Mouse (Mus musculus) lung, postnatal 0 days (tissue): ENCODE measurements at regions not wholly inside any gene's neighbourhood (a gene's known extent, or its start where the extent isn't known, plus 50 kb on each side); places are given as distances from the start of the nearest gene placed in this dataset.

Source experiments
- ATAC-seq: fragments of 200-750 bp; cut with Nextera tagmentation; 2 replicates; pipeline ENCODE4 v1.8.0; 2017; ENCODE audit warnings: moderate library complexity
- DNase-seq: peaks from one replicate; pipeline ENCODE4 v3.0.0-alpha.2; 2016; ENCODE audit warnings: low spot score
- H3K27ac ChIP-seq: fragments of 300-500 bp; sonication (generic); 2 replicates; pipeline ENCODE4 v1.5.1; 2014; ENCODE audit warnings: antibody characterized with exemption, mild to moderate bottlenecking, low read length, mixed read lengths
- H3K27me3 ChIP-seq: fragments of 300-500 bp; sonication (generic); replicated peaks from 2 replicates; pipeline ENCODE4 v1.6.1; 2014; ENCODE audit warnings: low read length, mixed read lengths; ENCODE audit not compliant: insufficient read depth
- H3K36me3 ChIP-seq: fragments of 300-500 bp; sonication (generic); 2 replicates; pipeline ENCODE4 v1.6.1; 2014; ENCODE audit warnings: low read length, mixed read lengths; ENCODE audit not compliant: insufficient read depth
- H3K4me1 ChIP-seq: fragments of 300-500 bp; sonication (generic); 2 replicates; pipeline ENCODE4 v1.6.1; 2014; ENCODE audit warnings: antibody characterized with exemption, low read depth, low read length, mixed read lengths; ENCODE audit not compliant: insufficient read depth
- H3K4me2 ChIP-seq: fragments of 300-500 bp; sonication (generic); replicated peaks from 2 replicates; pipeline ENCODE4 v1.6.1; 2014; ENCODE audit warnings: low read depth, mild to moderate bottlenecking, low read length, moderate library complexity, mixed read lengths
- H3K4me3 ChIP-seq: fragments of 300-500 bp; sonication (generic); 2 replicates; pipeline ENCODE4 v1.5.1; 2014; ENCODE audit warnings: low read depth, low read length
- H3K9ac ChIP-seq: fragments of 300-500 bp; sonication (generic); replicated peaks from 2 replicates; pipeline ENCODE4 v1.6.1; 2014; ENCODE audit warnings: low read depth, mild to moderate bottlenecking
- H3K9me3 ChIP-seq: fragments of 300-500 bp; sonication (generic); 2 replicates; pipeline ENCODE4 v1.6.1; 2016; ENCODE audit warnings: low read length, mixed read lengths
- CTCF ChIP-seq: IDR thresholded peaks from 2 replicates; pipeline ENCODE4 v1.5.1; 2016; ENCODE audit warnings: antibody characterized with exemption, mild to moderate bottlenecking
- EP300 ChIP-seq: IDR thresholded peaks from 2 replicates; pipeline ENCODE4 v1.6.1; 2016; ENCODE audit warnings: antibody characterized with exemption, mild to moderate bottlenecking, control low read depth
- WGBS: fragments of 180-500 bp; shearing (Covaris S2); extraction: QIAGEN DNeasy Blood & Tissue Kit; methylation state at CpG from one replicate; pipeline ENCODE4 v1.1.7; 2014; 5-methylcytosine and 5-hydroxymethylcytosine counted together

DNA sequence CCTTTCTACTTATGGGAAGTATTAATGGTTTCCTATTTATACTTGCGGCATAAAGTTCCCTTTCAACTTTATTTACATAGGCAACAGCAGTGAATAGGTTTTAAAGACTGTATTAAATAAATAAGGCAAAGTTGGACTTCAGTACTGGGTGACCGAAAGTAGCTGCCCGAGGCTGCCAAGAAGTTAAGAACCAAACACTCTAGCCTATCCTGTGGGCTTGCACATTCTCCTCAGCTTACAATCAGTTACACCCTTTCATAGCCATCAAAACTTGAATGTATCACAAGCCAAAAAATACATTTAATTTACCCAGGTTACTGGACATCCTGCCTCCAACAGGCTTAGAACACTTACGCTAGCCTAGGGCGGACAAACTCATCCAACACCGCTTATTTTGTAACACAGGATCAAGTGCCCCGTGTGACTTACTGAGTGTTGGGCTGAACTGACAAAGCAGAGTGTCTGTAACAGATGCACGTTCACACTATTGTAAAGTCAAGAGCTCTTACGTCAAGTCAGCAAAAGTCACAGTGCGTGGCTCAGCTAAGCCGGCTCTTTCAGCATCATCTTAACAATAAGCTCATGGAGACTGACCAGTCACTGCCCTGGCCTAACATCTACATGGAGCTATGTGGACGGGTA, 97.3 kb upstream of the Gdf10 start:
- Histone ChIP-seq H3K4me1 (peaks cover 9% of the 10 kb centered on the region; the same call in 1 of the 2 replicates), H3K27me3 (no peaks in the 10 kb centered on the region), H3K4me3 (no peak overlapping the region), H3K36me3 (no peaks in the 10 kb centered on the region), H3K9ac (no peak overlapping the region), H3K27ac (no peak overlapping the region), H3K4me2 (no peak overlapping the region), H3K9me3 (no peaks in the 10 kb centered on the region)
- WGBS: 31% methylated on average over 12 of the region's 12 CpGs
- TF ChIP-seq CTCF (no peak), EP300 (no peak)
- DNase-seq (peak; percentile 60), ATAC-seq (peak; percentile 73)

- H3K4me2 ChIP-seq: no peak overlapping the region
- H3K36me3 ChIP-seq: no peaks in the 10 kb centered on the region
- H3K27me3 ChIP-seq: no peaks in the 10 kb centered on the region
- H3K4me1 ChIP-seq: 0 out of 2 replicates have a peak, but pooled peaks cover 4% of the 10 kb centered on the region
- TF ChIP-seq CTCF (peak; percentile 36), EP300 (no peak)
- no peak overlapping the region for H3K9ac ChIP-seq
- no peak overlapping the region for H3K4me3 ChIP-seq
- WGBS: 27% methylated on average over 14 of the region's 14 CpGs
- no peaks in the 10 kb centered on the region for H3K9me3 ChIP-seq
- H3K27ac ChIP-seq: no peak overlapping the region
- DNase-seq (peak; percentile 18), ATAC-seq (peak; percentile 16; the same call in 1 of the 2 replicates)
Observed at GRCm38 (mm10) chr14:33832650-33833319, 90.6 kb upstream of the Gdf10 start.

- peak; percentile 43; the same call in 1 of the 2 replicates for ATAC-seq
- WGBS: 41% methylated on average over 11 of the region's 11 CpGs
- peak; percentile 16 for DNase-seq
- Histone ChIP-seq H3K4me1 (0 out of 2 replicates have a peak, but pooled peaks cover 4% of the 10 kb centered on the region), H3K4me2 (no peak overlapping the region), H3K9me3 (no peaks in the 10 kb centered on the region), H3K27ac (no peak overlapping the region), H3K36me3 (no peaks in the 10 kb centered on the region), H3K4me3 (no peak overlapping the region), H3K9ac (no peak overlapping the region), H3K27me3 (no peaks in the 10 kb centered on the region)
- no peak for TF ChIP-seq EP300
- no peak for TF ChIP-seq CTCF
Observed at GRCm38 (mm10) chr14:33836341-33836740, 87.0 kb upstream of the Gdf10 start.

DNA sequence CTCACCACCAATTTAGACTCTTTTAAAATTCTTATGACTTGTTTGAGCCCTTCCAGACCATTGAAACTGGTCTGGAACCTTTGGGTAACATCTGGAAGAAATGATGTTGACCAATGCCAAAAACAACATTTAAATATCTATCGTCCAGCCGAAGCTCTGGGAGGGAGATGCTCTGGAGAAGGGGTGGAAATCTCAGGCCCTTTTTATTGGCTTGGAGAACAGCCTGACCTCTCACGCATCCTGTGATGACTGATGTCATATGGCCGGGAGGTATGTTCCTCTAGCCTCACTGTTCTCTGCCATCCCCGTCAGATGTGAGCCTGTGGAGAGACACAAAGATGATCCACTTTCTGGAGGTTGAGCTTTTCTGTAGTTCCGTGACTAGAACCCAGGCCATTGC, 81.6 kb upstream of the Gdf10 start:
- Histone ChIP-seq H3K4me2 (no peak overlapping the region), H3K36me3 (no peaks in the 10 kb centered on the region), H3K27ac (no peak overlapping the region), H3K9me3 (no peaks in the 10 kb centered on the region), H3K4me1 (no peaks in the 10 kb centered on the region), H3K9ac (no peak overlapping the region), H3K4me3 (no peak overlapping the region), H3K27me3 (no peaks in the 10 kb centered on the region)
- no peak for TF ChIP-seq EP300
- TF ChIP-seq CTCF: no peak
- no peak for DNase-seq
- ATAC-seq: no peak
- 77% methylated on average over 6 of the region's 6 CpGs for WGBS

- WGBS: 77% methylated on average over 3 of the region's 3 CpGs
Observed at GRCm38 (mm10) chr14:33853499-33853898, 69.9 kb upstream of the Gdf10 start.

GRCm38 (mm10) chr14:33854181-33854580, 69.2 kb upstream of the Gdf10 start:
- Histone ChIP-seq H3K4me3 (no peak overlapping the region), H3K27me3 (no peaks in the 10 kb centered on the region), H3K36me3 (no peaks in the 10 kb centered on the region), H3K27ac (no peak overlapping the region), H3K4me1 (no peaks in the 10 kb centered on the region), H3K4me2 (no peak overlapping the region), H3K9ac (no peak overlapping the region), H3K9me3 (no peaks in the 10 kb centered on the region)
- WGBS: 72% methylated on average over 6 of the region's 6 CpGs
- DNase-seq (no peak), ATAC-seq (no peak)
- no peak for TF ChIP-seq EP300
- no peak for TF ChIP-seq CTCF

More at GRCm38 (mm10) chr14:33853499-33853898, 69.9 kb upstream of the Gdf10 start:
- Histone ChIP-seq H3K4me3 (no peak overlapping the region), H3K27me3 (no peaks in the 10 kb centered on the region), H3K4me2 (no peak overlapping the region), H3K9ac (no peak overlapping the region), H3K9me3 (no peaks in the 10 kb centered on the region), H3K27ac (no peak overlapping the region), H3K4me1 (no peaks in the 10 kb centered on the region), H3K36me3 (no peaks in the 10 kb centered on the region)
- TF ChIP-seq CTCF (no peak), EP300 (no peak)
- DNase-seq (no peak), ATAC-seq (no peak)
